Mouse (Mus musculus) ES-E14 (cell line): Measurements from ENCODE around the gene Cd302. TPM values are rescaled to one million over a fixed set of nuclear protein-coding genes. Genes with fewer than 3 reads are reported as not detected.
A peak's percentile ranks its signal among the peaks of the same experiment; 100 is the strongest.

ENCODE experiments used
- DNase-seq: peaks from one replicate; pipeline ENCODE4 v3.0.0-alpha.2; 2013; ENCODE audit warnings: low read depth, low spot score
- H3K27ac ChIP-seq: 2 replicates; pipeline ENCODE4 v1.5.1; 2012; ENCODE audit warnings: low read depth, mild to moderate bottlenecking, low read length, moderate library complexity, mixed read lengths; ENCODE audit not compliant: poor library complexity, insufficient read depth, severe bottlenecking
- H3K36me3 ChIP-seq: 2 replicates; pipeline ENCODE4 v1.6.1; 2012; ENCODE audit warnings: mild to moderate bottlenecking, low read length, moderate library complexity, mixed read lengths; ENCODE audit not compliant: control insufficient read depth, poor library complexity, insufficient read depth, severe bottlenecking
- H3K4me1 ChIP-seq, 2 experiments: fragments of 150-350 bp in 1 of 2; sonication (generic) in 1 of 2; 2 replicates each; pipeline ENCODE4 v1.6.1; 2012; ENCODE audit warnings: low read length in 2 of 2, mild to moderate bottlenecking in 1 of 2, mixed read lengths in 1 of 2; ENCODE audit not compliant: control insufficient read depth in 2 of 2, insufficient read depth in 2 of 2, poor library complexity in 1 of 2
- H3K4me3 ChIP-seq, 2 experiments: fragments of 150-350 bp in 1 of 2; sonication (generic) in 1 of 2; 2 replicates each; pipeline ENCODE4 v1.5.1; 2012; ENCODE audit warnings: low read length in 2 of 2, low read depth in 1 of 2, mild to moderate bottlenecking in 1 of 2, mixed read lengths in 1 of 2; ENCODE audit not compliant: insufficient read depth in 1 of 2, poor library complexity in 1 of 2, severe bottlenecking in 1 of 2
- H3K9ac ChIP-seq: 2 replicates; pipeline ENCODE4 v1.6.1; 2012; ENCODE audit warnings: low read depth, mild to moderate bottlenecking, low read length, mixed read lengths; ENCODE audit not compliant: poor library complexity, insufficient read depth, severe bottlenecking
- H3K9me3 ChIP-seq: fragments of 150-350 bp; sonication (generic); 2 replicates; pipeline ENCODE4 v1.6.1; 2012; ENCODE audit warnings: low read depth, mild to moderate bottlenecking, low read length; ENCODE audit not compliant: control insufficient read depth, insufficient read depth
- CHD2 ChIP-seq: IDR thresholded peaks from 2 replicates; pipeline ENCODE4 v1.6.1; 2014; ENCODE audit warnings: mild to moderate bottlenecking, low read depth, low read length, inconsistent platforms
- HCFC1 ChIP-seq: IDR thresholded peaks from 2 replicates; pipeline ENCODE4 v1.6.1; 2012; ENCODE audit warnings: low read length, inconsistent platforms, borderline replicate concordance; ENCODE audit not compliant: insufficient read depth
- MAFK ChIP-seq: IDR thresholded peaks from 2 replicates; pipeline ENCODE4 v1.6.1; 2014; ENCODE audit warnings: mild to moderate bottlenecking, low read depth, low read length, inconsistent platforms; ENCODE audit not compliant: insufficient read depth
- ZC3H11A ChIP-seq: IDR thresholded peaks from 2 replicates; pipeline ENCODE4 v1.6.1; 2012; ENCODE audit warnings: low read depth, mild to moderate bottlenecking, inconsistent platforms, low read length, borderline replicate concordance
- ZNF384 ChIP-seq: IDR thresholded peaks from 2 replicates; pipeline ENCODE4 v1.6.1; 2012; ENCODE audit warnings: low read depth, low read length, inconsistent platforms
- in situ Hi-C, 2 experiments: fragments of 600-800 bp; cut with MboI; formaldehyde crosslinking; loops; one replicate each; pipeline ENCODE4 v1.15.1; 2025; ENCODE audit warnings: low sequenced_read_pairs in 2 of 2, inconsistent platforms in 1 of 2; ENCODE audit not compliant: unreplicated experiment in 2 of 2
- total RNA-seq: library from RNA; depleted of rRNA; stranded (reverse); fragments of 300-350 nt; gene quantifications from 2 replicates; pipeline ENCODE4 v1.2.3, GENCODE M21; 2012

The Cd302 gene
- total RNA-seq, 1 experiment, result 2.5 TPM

DNA sequence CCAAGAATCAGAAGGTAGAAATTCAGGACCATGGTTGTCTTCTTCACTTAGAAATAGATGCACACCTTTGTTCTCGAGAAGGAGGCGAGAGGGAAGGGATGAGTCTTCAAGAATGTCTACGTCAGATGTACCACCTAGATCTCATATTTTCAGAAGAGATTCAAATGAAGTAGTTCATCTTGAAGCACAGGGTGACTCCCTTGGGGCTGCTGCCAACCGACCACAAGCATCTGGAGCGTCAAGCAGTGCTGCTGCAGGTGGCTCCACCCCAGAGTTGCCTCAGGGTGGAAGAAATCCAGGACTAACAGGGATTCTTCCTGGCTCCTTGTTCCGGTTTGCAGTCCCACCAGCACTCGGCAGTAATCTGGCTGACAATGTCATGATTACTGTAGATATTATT is 49.8 kb downstream of the Cd302 start:
- DNase-seq, result no peak
- peaks cover 25% of the 10 kb centered on the region for H3K36me3 ChIP-seq

DNA sequence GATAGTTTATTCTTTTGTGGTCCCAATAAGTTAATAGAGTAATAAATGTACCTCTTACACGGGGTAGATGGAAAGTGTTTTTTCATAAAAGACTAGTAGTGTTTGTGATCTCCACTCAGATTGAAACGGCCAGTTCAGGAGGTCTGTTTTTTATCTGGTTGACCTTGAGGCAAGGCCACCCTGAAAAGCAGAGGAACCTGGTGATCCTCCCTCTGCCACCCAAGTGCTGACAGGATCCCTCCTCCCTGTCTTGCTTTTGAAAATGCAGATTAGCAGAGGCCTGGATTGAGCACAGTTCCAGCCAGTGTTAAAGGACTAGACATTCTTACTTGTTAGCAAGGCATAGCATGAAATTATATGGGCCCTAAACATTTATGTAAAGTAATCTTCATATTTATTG is 51.1 kb downstream of the Cd302 start:
- no peaks in the 10 kb centered on the region for H3K9me3 ChIP-seq
- in situ Hi-C loops, result no loop called here
- H3K36me3 ChIP-seq, result peaks cover 21% of the 10 kb centered on the region
- H3K9ac ChIP-seq, result no peak overlapping the region; the same call in 1 of the 2 replicates
- peaks cover 2% of the 10 kb centered on the region in 2 experiments; a peak in 2 of 4 replicates for H3K4me1 ChIP-seq
- H3K4me3 ChIP-seq, result no peak overlapping the region
- no peak overlapping the region for H3K27ac ChIP-seq
- TF ChIP-seq MAFK (no peak), HCFC1 (no peak), CHD2 (no peak), ZC3H11A (no peak), ZNF384 (peak; percentile 42; the same call in 1 of the 2 replicates)
- no peak for DNase-seq

More for the DNA sequence above, 49.8 kb downstream of the Cd302 start:
- in situ Hi-C loops, result no loop called here
- TF ChIP-seq MAFK (no peak), CHD2 (no peak), ZNF384 (no peak), HCFC1 (no peak), ZC3H11A (no peak)
- Histone ChIP-seq H3K9ac (no peak overlapping the region), H3K4me3 (no peak overlapping the region), H3K9me3 (no peaks in the 10 kb centered on the region), H3K4me1 (peaks cover 2% of the 10 kb centered on the region in 2 experiments; a peak in 2 of 4 replicates), H3K27ac (no peak overlapping the region)

DNA sequence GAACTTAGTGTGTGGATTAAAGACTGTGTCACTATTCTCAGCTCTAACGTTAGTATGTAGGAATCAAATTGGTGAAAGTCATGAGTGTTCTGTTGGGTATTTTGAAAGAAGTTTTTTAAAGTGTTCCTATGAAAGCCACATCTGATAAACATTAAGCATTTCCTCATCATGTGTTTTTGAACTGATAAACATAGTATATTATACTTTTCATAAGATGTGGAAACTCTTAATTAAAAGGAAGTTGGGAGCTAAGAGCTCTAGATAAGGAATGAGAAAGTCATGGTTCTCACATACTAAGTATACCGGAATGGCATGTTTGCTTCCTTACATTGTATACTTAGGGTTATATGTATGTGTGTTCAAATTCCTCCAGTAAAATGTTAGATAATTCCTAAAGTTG is 53.9 kb downstream of the Cd302 start:
- H3K4me3 ChIP-seq, result no peak overlapping the region
- no peak for DNase-seq
- in situ Hi-C loops, result no loop called here

DNA sequence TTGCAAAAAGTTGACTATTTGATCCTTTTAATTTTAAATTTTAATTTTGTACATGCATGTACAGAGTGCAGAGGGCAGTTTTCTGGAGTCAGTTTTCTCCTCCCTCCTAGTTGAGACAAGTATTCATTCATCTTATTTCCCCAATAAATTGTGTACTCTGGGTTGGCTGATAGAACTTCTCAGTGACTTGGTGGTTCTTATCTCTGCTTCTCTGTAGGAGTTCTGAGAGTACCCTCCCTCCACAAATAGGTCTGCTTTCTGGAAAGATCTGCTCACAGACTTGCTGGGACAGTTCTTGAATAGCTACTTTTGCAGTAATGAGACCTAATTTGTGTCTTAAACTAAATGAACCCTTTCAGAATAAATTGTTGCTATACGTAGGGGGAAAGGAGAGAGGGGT is 55.8 kb downstream of the Cd302 start:
- Histone ChIP-seq H3K4me1 (peaks cover 5 to 6% of the 10 kb centered on the region in 2 experiments; a peak in 2 of 4 replicates), H3K27ac (no peak overlapping the region), H3K36me3 (peaks cover 3% of the 10 kb centered on the region), H3K9me3 (no peaks in the 10 kb centered on the region), H3K9ac (no peak overlapping the region), H3K4me3 (no peak overlapping the region)
- TF ChIP-seq MAFK (no peak), HCFC1 (no peak), CHD2 (no peak), ZNF384 (no peak), ZC3H11A (no peak)
- DNase-seq, result no peak
- in situ Hi-C loops, result no loop called here

More for the DNA sequence above, 53.9 kb downstream of the Cd302 start:
- Histone ChIP-seq H3K9ac (no peak overlapping the region), H3K4me1 (peaks cover 4 to 5% of the 10 kb centered on the region in 2 experiments; a peak in 3 of 4 replicates), H3K27ac (no peak overlapping the region), H3K36me3 (peaks cover 12% of the 10 kb centered on the region), H3K9me3 (no peaks in the 10 kb centered on the region)
- TF ChIP-seq MAFK (no peak), ZNF384 (no peak), HCFC1 (no peak), CHD2 (no peak), ZC3H11A (no peak)

DNA sequence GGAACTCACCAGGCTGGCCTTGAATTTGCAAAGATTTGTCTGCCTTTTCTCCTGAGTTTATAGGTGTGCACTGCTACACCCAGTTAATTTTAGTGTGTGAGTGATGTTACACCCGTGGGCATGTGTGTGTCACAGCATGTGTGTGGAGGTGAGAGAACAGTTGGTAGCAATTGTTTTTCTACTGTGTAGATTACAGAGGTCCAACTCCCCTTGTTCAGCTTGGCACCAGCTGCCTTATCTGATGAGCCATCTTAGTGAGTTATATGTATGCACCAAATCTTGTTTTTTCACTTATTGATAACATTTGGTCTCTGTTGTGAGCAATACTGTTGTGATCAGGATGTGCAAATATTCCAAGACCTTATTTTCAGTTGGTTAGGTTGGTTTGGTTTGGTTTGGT is 60.8 kb downstream of the Cd302 start:
- Histone ChIP-seq H3K4me3 (no peak overlapping the region), H3K4me1 (peaks cover 7 to 11% of the 10 kb centered on the region in 2 experiments; a peak in 2 of 4 replicates), H3K9me3 (no peaks in the 10 kb centered on the region), H3K9ac (no peak overlapping the region), H3K27ac (no peak overlapping the region), H3K36me3 (no peaks in the 10 kb centered on the region)
- DNase-seq, result no peak
- in situ Hi-C loops, result no loop called here
- no peak for TF ChIP-seq ZC3H11A
- TF ChIP-seq HCFC1, result no peak
- TF ChIP-seq ZNF384, result no peak
- TF ChIP-seq CHD2, result no peak
- TF ChIP-seq MAFK, result no peak
